Mouse (Mus musculus): ENCODE measurements around the gene Dgki. TPM values are rescaled to one million over a fixed set of nuclear protein-coding genes. Genes with fewer than 3 reads are reported as not detected.

Gene Dgki
- polyA plus RNA-seq, 1 experiment from 2014 or later = 0.85 TPM

DNA sequence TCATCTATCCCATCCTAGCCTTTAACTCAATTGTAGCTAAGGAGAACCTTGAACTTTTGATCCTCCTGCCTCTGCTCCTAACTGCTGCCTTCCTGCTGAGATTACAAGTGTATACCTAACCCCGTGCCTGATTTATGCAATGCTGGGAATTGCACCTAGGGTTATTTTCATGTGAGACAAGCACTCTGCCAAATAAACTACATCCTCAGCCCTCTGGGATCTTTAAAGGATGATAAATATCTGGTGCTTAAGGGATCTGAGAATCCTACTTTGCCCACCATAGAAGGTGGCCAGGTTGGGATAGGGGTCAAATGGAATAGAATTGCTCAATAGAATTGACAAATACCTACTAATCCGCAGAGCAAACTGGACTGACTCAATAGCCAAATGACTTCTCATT lies 49.3 kb downstream of the Dgki start:
- H3K9me3 ChIP-seq = no peaks in the 10 kb centered on the region
- 82% methylated on average over 2 of the region's 2 CpGs for WGBS
- peaks cover 12% of the 10 kb centered on the region for H3K4me1 ChIP-seq
- H3K36me3 ChIP-seq = no peaks in the 10 kb centered on the region
- no peak overlapping the region for H3K4me3 ChIP-seq
- no peaks in the 10 kb centered on the region for H3K27me3 ChIP-seq (ENCODE audit: insufficient read depth, poor library complexity, severe bottlenecking)
- no peak for DNase-seq (ENCODE audit: low spot score)
- no peak overlapping the region for H3K27ac ChIP-seq

DNA sequence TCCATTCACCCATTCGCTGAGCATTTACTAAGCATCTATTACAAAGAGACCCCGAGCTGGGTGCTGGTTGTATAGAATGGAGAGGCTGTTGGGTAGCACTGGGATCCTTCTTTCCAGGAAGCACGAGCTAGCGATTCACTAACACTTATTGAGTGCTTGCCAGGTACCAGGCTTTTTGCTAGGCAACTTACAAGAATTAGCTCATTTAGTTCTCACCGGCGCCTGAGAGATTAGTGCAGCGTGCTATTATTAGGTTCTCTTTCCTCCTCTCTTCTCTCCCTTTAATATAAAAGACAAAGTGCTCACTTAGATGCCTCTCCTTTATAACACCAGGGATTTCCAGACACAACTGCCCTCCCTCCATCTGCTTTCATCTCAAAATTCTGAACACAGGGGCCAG lies 54.2 kb downstream of the Dgki start:
- WGBS = 71% methylated on average over 7 of the region's 7 CpGs
- Histone ChIP-seq H3K27ac (no peak overlapping the region), H3K36me3 (no peaks in the 10 kb centered on the region)

DNA sequence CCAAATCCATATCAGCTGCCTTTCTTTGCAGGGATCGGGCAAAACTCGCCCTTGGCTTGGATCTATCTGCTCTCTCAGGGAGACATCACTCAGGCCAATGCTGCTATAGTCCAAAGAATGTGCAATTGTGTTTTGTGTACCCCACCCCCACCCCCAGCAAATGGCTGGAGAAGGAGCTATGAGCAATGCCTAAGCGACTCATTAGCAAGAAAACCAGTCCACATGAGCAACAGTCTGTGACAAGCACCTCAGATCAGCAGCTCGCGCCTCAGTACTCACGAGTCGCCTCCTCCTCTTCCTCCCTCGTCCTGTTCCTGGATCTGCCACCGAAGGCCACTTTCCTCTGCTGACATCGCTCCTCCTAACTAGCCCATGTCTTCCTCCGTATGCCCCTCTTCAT lies 55.9 kb downstream of the Dgki start:
- no peak overlapping the region for H3K27ac ChIP-seq
- no peaks in the 10 kb centered on the region for H3K36me3 ChIP-seq
- no peak for DNase-seq (ENCODE audit: low spot score)
- peaks cover 17% of the 10 kb centered on the region for H3K4me1 ChIP-seq
- H3K27me3 ChIP-seq (ENCODE audit: insufficient read depth, poor library complexity, severe bottlenecking) = no peaks in the 10 kb centered on the region
- H3K9me3 ChIP-seq = no peaks in the 10 kb centered on the region
- WGBS = 82% methylated on average over 11 of the region's 11 CpGs
- H3K4me3 ChIP-seq = no peak overlapping the region

More for the DNA sequence above, 54.2 kb downstream of the Dgki start:
- Histone ChIP-seq H3K4me3 (no peak overlapping the region), H3K9me3 (no peaks in the 10 kb centered on the region), H3K27me3 (ENCODE audit: insufficient read depth, poor library complexity, severe bottlenecking) (no peaks in the 10 kb centered on the region), H3K4me1 (peaks cover 17% of the 10 kb centered on the region)
- DNase-seq (ENCODE audit: low spot score) = no peak

DNA sequence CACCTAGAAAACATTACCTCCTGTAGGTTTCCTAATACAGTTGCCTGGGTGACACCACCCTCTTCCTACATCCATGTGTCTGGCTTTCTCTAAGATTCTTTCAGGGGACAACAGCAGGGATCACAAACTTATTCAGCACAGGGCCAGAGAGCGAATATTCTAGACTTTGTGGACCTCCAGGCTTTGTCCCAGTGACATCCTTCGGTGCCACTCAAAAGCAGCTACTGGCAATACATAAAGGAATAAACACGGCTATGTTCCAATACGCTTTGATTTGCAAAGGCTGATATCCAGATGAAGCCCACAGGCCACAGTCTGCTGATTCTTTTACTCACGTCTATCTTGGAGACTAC lies 57.2 kb downstream of the Dgki start:
- H3K4me3 ChIP-seq = no peak overlapping the region
- no peaks in the 10 kb centered on the region for H3K9me3 ChIP-seq
- H3K27ac ChIP-seq = peak overlapping the region; percentile 33; the same call in 1 of the 2 replicates
- H3K27me3 ChIP-seq (ENCODE audit: insufficient read depth, poor library complexity, severe bottlenecking) = no peaks in the 10 kb centered on the region
- no peak for DNase-seq (ENCODE audit: low spot score)
- H3K36me3 ChIP-seq = no peaks in the 10 kb centered on the region
- H3K4me1 ChIP-seq = peaks cover 18% of the 10 kb centered on the region
- 77% methylated on average over 5 of the region's 5 CpGs for WGBS

DNA sequence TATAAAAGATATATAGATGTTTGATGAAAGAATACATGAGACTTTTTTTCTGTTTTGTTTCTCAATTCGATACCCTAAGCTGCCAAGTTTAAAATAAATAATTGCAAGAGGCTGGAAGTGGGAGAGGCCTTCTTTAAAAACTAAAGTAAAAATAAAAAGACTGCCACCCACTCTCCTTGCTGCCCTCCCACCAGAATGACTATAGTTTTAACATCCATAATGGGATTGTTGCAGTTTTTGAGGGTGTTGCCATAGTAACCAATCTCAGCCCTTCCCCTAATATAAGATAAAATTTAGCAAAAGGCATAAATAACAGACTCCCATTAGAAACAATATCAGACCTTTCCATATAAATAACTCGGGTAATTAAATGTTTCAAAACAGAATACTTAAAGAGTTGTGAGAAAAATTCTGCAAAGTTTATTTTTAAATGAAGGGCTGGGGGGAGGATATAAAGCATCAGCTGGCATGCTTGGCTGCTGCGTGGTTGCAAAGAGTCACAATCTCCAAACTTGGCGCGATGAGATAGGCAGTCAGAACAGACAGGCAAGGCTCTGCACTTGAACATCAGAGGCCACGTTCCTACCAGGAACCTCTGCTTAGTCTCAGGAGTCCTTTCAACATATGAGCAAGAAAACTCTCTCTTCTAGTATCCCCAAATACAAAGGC lies 57.8 kb downstream of the Dgki start:
- no peaks in the 10 kb centered on the region for H3K9me3 ChIP-seq
- DNase-seq (ENCODE audit: low spot score) = no peak
- H3K4me1 ChIP-seq = peaks cover 22% of the 10 kb centered on the region
- peak overlapping the region; percentile 33; the same call in 1 of the 2 replicates for H3K27ac ChIP-seq
- WGBS = 47% methylated on average over 6 of the region's 6 CpGs
- H3K4me3 ChIP-seq = no peak overlapping the region
- no peaks in the 10 kb centered on the region for H3K27me3 ChIP-seq (ENCODE audit: insufficient read depth, poor library complexity, severe bottlenecking)
- H3K36me3 ChIP-seq = no peaks in the 10 kb centered on the region

DNA sequence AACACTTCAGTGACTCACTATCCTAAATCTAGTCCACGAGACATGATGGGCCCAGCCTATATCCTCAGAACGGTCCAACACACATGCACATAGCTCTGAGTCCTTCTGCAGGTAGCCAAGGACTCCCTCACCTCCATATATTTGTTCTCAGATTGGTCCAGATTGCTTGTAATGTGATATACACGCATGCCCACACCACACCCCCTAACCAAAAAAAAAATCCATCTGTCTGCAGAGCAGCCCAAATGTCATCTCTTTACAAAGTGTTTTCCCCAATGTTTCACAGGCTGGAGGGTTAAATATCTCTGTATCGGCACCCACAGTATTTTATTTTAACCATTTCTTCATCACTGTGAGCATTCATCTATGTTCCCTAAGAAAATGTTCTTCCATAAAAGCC lies 58.5 kb downstream of the Dgki start:
- no peak for DNase-seq (ENCODE audit: low spot score)
- Histone ChIP-seq H3K27me3 (ENCODE audit: insufficient read depth, poor library complexity, severe bottlenecking) (no peaks in the 10 kb centered on the region), H3K4me3 (no peak overlapping the region), H3K36me3 (no peaks in the 10 kb centered on the region), H3K27ac (no peak overlapping the region), H3K9me3 (no peaks in the 10 kb centered on the region), H3K4me1 (peaks cover 26% of the 10 kb centered on the region)
- 81% methylated on average over 4 of the region's 4 CpGs for WGBS

DNA sequence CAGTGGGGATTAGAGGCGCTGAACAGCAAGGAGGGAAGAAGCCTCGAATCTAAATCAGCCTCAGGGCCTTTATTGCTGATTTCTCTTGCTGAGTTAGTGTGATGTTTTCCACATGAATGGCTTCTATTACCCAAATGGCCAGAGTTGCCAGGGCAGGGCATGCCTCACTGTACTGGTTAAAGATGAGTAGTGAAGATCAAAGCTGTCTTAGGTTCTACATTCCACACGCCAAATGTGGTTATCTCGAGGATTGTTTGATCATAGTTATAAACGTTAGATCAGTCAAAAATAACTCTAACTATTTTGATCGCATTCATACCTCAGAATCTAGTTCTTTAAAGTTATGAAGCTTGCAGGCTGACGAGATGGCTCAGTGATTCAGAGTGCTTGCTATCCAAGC lies 59.8 kb downstream of the Dgki start:
- 78% methylated on average over 7 of the region's 7 CpGs for WGBS
- Histone ChIP-seq H3K4me3 (no peak overlapping the region), H3K27ac (no peak overlapping the region), H3K36me3 (no peaks in the 10 kb centered on the region), H3K4me1 (peaks cover 21% of the 10 kb centered on the region), H3K9me3 (no peaks in the 10 kb centered on the region), H3K27me3 (ENCODE audit: insufficient read depth, poor library complexity, severe bottlenecking) (no peaks in the 10 kb centered on the region)
- no peak for DNase-seq (ENCODE audit: low spot score)

DNA sequence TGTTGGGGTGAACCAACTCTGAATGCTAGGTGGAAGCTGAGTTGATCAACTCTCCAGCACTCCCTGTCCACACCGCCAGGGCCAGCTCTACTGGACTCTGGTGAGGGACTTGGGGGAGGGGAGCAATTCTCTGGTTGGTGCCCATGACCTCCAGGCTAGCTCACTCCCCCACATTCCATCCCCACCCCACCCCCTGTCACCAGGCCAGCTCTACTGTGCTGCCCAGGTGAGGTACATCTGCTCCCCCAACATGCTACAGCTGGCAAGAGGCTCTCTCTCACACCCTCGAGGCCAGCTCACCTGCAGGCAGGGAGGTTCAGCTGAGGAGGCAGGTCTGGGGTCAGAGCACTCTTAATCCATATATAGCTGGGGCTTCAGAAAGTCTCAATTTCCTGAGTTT lies 63.1 kb downstream of the Dgki start:
- Histone ChIP-seq H3K27me3 (ENCODE audit: insufficient read depth, poor library complexity, severe bottlenecking) (no peaks in the 10 kb centered on the region), H3K27ac (no peak overlapping the region), H3K4me3 (no peak overlapping the region), H3K9me3 (no peaks in the 10 kb centered on the region), H3K36me3 (no peaks in the 10 kb centered on the region), H3K4me1 (peaks cover 9% of the 10 kb centered on the region; the same call in 1 of the 2 replicates)
- no peak for DNase-seq (ENCODE audit: low spot score)
- 55% methylated on average over 2 of the region's 2 CpGs for WGBS

DNA sequence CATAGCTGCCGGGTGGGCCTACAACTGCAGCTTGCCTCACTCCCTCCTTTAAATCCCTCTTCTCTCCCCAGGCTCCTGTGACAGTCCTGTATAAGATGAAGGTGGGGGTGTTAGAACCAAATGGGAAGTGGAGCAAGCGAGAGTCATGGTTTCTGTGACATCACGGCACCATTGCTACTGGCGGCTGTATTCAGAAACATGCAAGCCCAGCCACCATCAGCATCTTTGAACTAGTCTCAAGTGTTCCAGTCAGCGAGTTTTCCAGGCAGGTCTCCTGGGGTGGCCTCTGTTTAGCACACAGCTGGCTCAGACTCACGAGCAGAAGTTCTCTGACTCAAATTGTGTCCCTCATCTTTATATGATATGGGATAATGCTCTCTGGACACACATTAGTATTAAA lies 68.8 kb downstream of the Dgki start:
- Histone ChIP-seq H3K4me1 (peaks cover 11% of the 10 kb centered on the region; the same call in 1 of the 2 replicates), H3K4me3 (no peak overlapping the region), H3K36me3 (no peaks in the 10 kb centered on the region), H3K27ac (no peak overlapping the region), H3K9me3 (no peaks in the 10 kb centered on the region), H3K27me3 (ENCODE audit: insufficient read depth, poor library complexity, severe bottlenecking) (no peaks in the 10 kb centered on the region)
- WGBS = 64% methylated on average over 6 of the region's 6 CpGs
- no peak for DNase-seq (ENCODE audit: low spot score)

DNA sequence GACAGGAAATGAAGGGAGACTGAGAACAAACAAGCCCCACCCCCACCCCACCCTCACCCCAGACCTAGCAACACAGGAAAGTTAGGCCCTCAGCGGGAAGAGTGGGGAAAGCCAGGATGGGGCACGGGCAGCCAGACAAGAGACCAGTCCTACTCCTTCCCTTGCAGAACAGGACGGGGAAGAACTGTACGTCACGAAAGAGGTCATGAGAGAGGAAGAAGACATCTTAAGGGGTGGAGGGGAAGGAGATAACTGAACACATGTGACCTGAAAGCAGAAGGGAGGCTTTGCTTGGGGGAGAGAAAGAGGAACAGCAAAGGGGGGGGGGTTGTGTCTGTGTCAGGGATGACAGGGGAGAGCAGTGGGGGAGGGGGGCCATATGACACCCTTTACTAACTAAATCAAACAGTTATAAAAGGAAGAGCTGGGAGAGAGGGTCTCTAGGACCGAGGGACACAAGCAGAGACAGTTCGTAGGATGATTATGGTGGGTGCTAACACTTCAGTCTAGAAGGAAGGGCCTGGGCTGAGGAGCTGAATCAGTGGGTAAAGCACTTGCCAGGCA lies 77.0 kb downstream of the Dgki start:
- WGBS = 37% methylated on average over 7 of the region's 7 CpGs

DNA sequence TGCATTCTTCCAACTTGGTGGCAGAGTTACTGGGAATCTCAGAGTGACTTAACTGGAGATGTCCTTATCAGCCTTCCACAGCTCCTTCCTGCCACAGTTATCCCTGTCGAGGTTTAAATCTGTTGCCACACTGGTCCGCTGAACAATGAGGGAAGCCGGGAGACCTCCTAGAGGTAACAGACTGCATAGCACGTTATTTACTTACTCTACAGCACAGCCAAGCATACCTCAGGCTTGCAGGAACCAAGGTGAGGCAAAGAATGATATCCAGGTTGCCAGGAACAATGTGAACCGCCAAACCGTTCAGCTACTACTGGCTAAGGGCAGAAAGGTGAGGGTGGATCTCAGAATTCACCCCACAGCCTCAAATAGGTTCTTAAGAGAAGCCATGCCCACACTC lies 78.0 kb downstream of the Dgki start:
- no peaks in the 10 kb centered on the region for H3K27me3 ChIP-seq (ENCODE audit: insufficient read depth, poor library complexity, severe bottlenecking)
- peaks cover 27% of the 10 kb centered on the region for H3K4me1 ChIP-seq
- no peaks in the 10 kb centered on the region for H3K36me3 ChIP-seq
- no peak for DNase-seq (ENCODE audit: low spot score)
- 26% methylated on average over 6 of the region's 6 CpGs for WGBS
- no peak overlapping the region for H3K4me3 ChIP-seq
- H3K9me3 ChIP-seq = no peaks in the 10 kb centered on the region
- peak overlapping the region; percentile 57; the same call in 1 of the 2 replicates for H3K27ac ChIP-seq

More for the DNA sequence above, 77.0 kb downstream of the Dgki start:
- Histone ChIP-seq H3K4me1 (peaks cover 27% of the 10 kb centered on the region), H3K9me3 (no peaks in the 10 kb centered on the region), H3K36me3 (no peaks in the 10 kb centered on the region), H3K27ac (peak overlapping the region; percentile 57), H3K4me3 (no peak overlapping the region), H3K27me3 (ENCODE audit: insufficient read depth, poor library complexity, severe bottlenecking) (no peaks in the 10 kb centered on the region)
- DNase-seq (ENCODE audit: low spot score) = no peak

DNA sequence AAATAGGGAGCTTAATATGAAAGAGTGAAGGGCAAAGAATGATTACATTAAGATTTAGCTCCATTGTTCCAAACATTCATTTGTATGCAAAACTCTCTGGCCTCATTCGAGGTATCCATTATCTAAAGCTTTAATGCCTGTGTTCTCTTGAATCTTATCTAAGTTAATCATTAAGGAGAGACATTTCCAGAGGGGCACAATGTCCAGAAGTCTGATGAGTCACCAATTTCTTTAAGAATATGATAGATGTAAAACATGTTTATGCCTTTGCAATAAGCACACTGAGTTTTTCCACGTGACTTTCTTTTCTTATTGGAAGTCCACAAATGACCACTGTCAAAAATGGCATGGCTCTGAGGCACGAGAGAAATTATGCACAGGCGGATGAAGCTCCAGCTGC lies 80.9 kb downstream of the Dgki start:
- no peaks in the 10 kb centered on the region for H3K9me3 ChIP-seq
- no peak overlapping the region for H3K27ac ChIP-seq
- H3K27me3 ChIP-seq (ENCODE audit: insufficient read depth, poor library complexity, severe bottlenecking) = no peaks in the 10 kb centered on the region
- WGBS = 77% methylated on average over 4 of the region's 4 CpGs
- H3K4me3 ChIP-seq = no peak overlapping the region
- H3K36me3 ChIP-seq = no peaks in the 10 kb centered on the region
- H3K4me1 ChIP-seq = peaks cover 53% of the 10 kb centered on the region
- no peak for DNase-seq (ENCODE audit: low spot score)

DNA sequence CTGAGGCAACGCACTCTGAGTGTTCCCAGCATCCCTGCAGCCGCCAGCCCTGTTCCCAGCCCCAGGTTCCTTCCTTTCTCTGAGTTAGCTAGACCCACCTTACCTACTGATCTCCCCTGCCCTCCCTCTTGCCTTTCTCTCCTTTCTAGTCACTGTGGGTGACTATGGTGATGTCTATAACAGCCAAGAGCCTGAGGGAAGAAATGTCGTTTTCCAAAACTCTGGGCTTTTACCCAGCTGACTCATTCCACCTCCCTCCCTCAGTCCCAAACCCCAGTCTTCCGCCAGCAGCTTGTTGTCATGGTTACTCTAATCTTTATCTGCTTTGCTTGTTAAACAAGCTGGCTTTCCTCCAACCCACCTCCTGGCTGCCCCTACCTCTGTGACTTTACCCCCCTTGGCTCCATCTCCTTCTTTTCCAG lies 83.6 kb downstream of the Dgki start:
- H3K36me3 ChIP-seq = no peaks in the 10 kb centered on the region
- H3K27me3 ChIP-seq (ENCODE audit: insufficient read depth, poor library complexity, severe bottlenecking) = no peaks in the 10 kb centered on the region
- peaks cover 51% of the 10 kb centered on the region for H3K4me1 ChIP-seq
- H3K9me3 ChIP-seq = no peaks in the 10 kb centered on the region
- DNase-seq (ENCODE audit: low spot score) = no peak
- H3K4me3 ChIP-seq = no peak overlapping the region
- 29% methylated on average over 4 of the region's 4 CpGs for WGBS
- peak overlapping the region; percentile 83 for H3K27ac ChIP-seq

DNA sequence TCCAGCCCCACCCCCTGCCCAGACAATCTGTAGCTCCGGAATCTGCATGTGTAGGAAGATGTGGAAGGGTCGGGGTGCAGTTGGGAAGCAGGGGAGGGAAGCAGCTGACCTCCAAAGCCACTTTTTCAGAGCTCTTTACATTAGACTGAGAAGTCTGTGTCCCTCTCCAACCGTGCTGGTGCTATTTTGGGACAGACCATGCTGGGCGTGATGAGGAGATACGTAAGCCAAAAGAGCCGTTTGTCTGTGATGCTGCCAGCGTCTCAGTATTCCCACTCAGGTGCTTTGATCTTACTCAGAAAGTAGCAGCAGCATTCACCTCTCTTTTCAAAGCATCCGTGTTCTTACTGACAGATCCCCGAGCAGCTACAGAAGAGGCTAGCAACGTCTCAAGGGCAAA lies 84.3 kb downstream of the Dgki start:
- Histone ChIP-seq H3K36me3 (no peaks in the 10 kb centered on the region), H3K27ac (peak overlapping the region; percentile 83), H3K9me3 (no peaks in the 10 kb centered on the region), H3K27me3 (ENCODE audit: insufficient read depth, poor library complexity, severe bottlenecking) (no peaks in the 10 kb centered on the region), H3K4me1 (peaks cover 51% of the 10 kb centered on the region), H3K4me3 (no peak overlapping the region)
- WGBS = 12% methylated on average over 10 of the region's 10 CpGs
- DNase-seq (ENCODE audit: low spot score) = no peak
